Mouse (Mus musculus) hindbrain, embryonic 10.5 days (tissue): Measurements from ENCODE around the gene Mff. TPM values are rescaled to one million over a fixed set of nuclear protein-coding genes. Genes with fewer than 3 reads are reported as not detected.

Experiments used
- DNase-seq: peaks from one replicate; pipeline ENCODE4 v3.0.0-alpha.2; 2017; ENCODE audit warnings: low spot score
- H3K27ac ChIP-seq: fragments of 300-500 bp; sonication (generic); 2 replicates; pipeline ENCODE4 v1.5.1; 2016; ENCODE audit warnings: mild to moderate bottlenecking, moderate library complexity
- H3K27me3 ChIP-seq: fragments of 300-500 bp; sonication (generic); 2 replicates; pipeline ENCODE4 v1.6.1; 2016; ENCODE audit warnings: mild to moderate bottlenecking; ENCODE audit not compliant: poor library complexity, insufficient read depth, severe bottlenecking
- H3K36me3 ChIP-seq: fragments of 300-500 bp; sonication (generic); 2 replicates; pipeline ENCODE4 v1.6.1; 2016; ENCODE audit warnings: mild to moderate bottlenecking, moderate library complexity
- H3K4me1 ChIP-seq: fragments of 300-500 bp; sonication (generic); replicated peaks from 2 replicates; pipeline ENCODE4 v1.6.1; 2016; ENCODE audit warnings: mild to moderate bottlenecking
- H3K4me3 ChIP-seq: fragments of 300-500 bp; sonication (generic); 2 replicates; pipeline ENCODE4 v1.5.1; 2016; ENCODE audit warnings: mild to moderate bottlenecking, moderate library complexity
- H3K9me3 ChIP-seq: fragments of 300-500 bp; sonication (generic); 2 replicates; pipeline ENCODE4 v1.6.1; 2016; ENCODE audit warnings: mild to moderate bottlenecking, moderate library complexity
- WGBS: fragments of 180-500 bp; shearing (Covaris S2); methylation state at CpG from one replicate; pipeline ENCODE4 v1.1.7; 2016; 5-methylcytosine and 5-hydroxymethylcytosine counted together
- polyA plus RNA-seq: library from polyadenylated mRNA; unstranded; fragments of >200 nt; fragmentation: Nextera tagmentation; extraction: Ambion mirVana; gene quantifications from 2 replicates; pipeline ENCODE4 v1.2.1, GENCODE M21; 2016

The Mff gene
- polyA plus RNA-seq, 1 experiment from 2014 or later = 222 TPM

GRCm38 (mm10) chr1:82779388-82779966 lies 54.8 kb downstream of the Mff start:
- no peaks in the 10 kb centered on the region for H3K36me3 ChIP-seq
- no peaks in the 10 kb centered on the region for H3K9me3 ChIP-seq
- DNase-seq = no peak
- no peaks in the 10 kb centered on the region for H3K27me3 ChIP-seq
- no peak overlapping the region for H3K27ac ChIP-seq
- no peak overlapping the region for H3K4me3 ChIP-seq
- 91% methylated on average over 6 of the region's 6 CpGs for WGBS
- H3K4me1 ChIP-seq = no peaks in the 10 kb centered on the region

GRCm38 (mm10) chr1:82783559-82783958 lies 58.9 kb downstream of the Mff start:
- no peak for DNase-seq
- 80% methylated on average over 3 of the region's 3 CpGs for WGBS

DNA sequence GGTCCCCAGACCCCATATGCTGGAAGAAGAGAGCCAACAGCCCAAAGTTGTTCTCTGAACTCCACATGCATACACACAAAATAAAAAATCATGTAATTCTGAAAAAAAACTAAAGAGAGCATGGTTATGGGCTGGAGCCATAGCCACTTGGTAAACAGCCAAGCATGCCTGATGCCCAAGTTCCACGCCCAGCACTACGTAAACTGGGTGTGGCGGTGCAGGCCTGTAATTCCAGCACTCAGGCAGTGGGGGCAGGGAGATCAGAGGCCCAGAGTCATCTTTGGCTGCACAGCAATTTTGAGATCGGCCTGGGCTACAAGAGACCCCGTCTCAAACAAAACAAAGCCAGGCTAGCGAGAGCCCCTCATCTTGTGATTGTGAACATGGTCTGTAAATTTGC lies 60.9 kb downstream of the Mff start:
- Histone ChIP-seq H3K4me1 (no peaks in the 10 kb centered on the region; the same call in 1 of the 2 replicates), H3K4me3 (no peak overlapping the region), H3K27me3 (no peaks in the 10 kb centered on the region), H3K27ac (no peak overlapping the region), H3K9me3 (no peaks in the 10 kb centered on the region), H3K36me3 (no peaks in the 10 kb centered on the region)
- DNase-seq = no peak
- 86% methylated on average over 6 of the region's 6 CpGs for WGBS

More at GRCm38 (mm10) chr1:82783559-82783958, 58.9 kb downstream of the Mff start:
- no peak overlapping the region for H3K4me3 ChIP-seq
- no peaks in the 10 kb centered on the region for H3K27me3 ChIP-seq
- H3K36me3 ChIP-seq = no peaks in the 10 kb centered on the region
- H3K4me1 ChIP-seq = no peaks in the 10 kb centered on the region; the same call in 1 of the 2 replicates
- no peaks in the 10 kb centered on the region for H3K9me3 ChIP-seq
- no peak overlapping the region for H3K27ac ChIP-seq

DNA sequence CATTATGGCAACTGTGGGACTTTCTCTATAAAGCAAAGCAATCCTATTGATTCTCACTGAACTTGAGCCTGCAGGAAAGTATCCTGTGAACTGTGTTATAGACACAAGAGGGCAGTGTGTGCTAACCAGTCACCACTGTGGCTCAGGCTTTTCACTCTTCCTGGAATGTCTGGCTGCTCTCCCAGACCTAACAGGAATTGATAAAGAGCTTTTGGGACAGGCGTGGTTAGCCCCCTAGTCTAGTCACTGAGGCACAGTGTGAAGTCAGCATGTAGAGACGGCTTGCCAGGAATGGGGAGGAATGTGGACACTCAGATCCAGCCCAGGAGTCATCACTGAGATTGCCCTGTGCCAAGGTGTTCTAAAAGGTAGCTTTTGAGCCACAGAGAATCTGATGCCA lies 62.7 kb downstream of the Mff start:
- no peaks in the 10 kb centered on the region; the same call in 1 of the 2 replicates for H3K4me1 ChIP-seq
- H3K4me3 ChIP-seq = no peak overlapping the region
- DNase-seq = peak; percentile 43
- no peaks in the 10 kb centered on the region for H3K27me3 ChIP-seq
- no peaks in the 10 kb centered on the region for H3K36me3 ChIP-seq
- no peak overlapping the region for H3K27ac ChIP-seq
- 10% methylated on average over 2 of the region's 2 CpGs for WGBS
- H3K9me3 ChIP-seq = no peaks in the 10 kb centered on the region

DNA sequence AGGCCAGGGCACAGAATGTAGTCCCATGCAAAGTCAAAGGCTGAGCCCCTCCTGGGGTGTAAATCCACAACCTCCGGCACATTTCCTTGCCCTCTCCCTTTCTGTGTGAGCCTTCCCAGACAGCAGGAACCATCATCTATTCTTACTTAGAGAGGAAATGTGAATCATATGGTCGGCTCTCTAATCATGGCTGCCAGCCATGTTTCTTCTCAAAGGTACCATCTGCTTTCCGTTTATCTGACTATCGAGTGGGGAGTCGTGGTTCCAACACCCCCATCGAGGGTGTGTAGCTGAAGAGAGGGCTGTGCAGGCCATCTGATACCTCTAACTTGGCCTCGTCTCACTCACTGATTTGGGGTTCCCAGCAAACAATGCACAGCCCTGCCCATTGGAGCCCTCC lies 63.4 kb downstream of the Mff start:
- no peaks in the 10 kb centered on the region for H3K36me3 ChIP-seq
- no peak for DNase-seq
- no peaks in the 10 kb centered on the region; the same call in 1 of the 2 replicates for H3K4me1 ChIP-seq
- no peaks in the 10 kb centered on the region for H3K27me3 ChIP-seq
- no peaks in the 10 kb centered on the region for H3K9me3 ChIP-seq
- H3K4me3 ChIP-seq = no peak overlapping the region
- 75% methylated on average over 7 of the region's 7 CpGs for WGBS
- no peak overlapping the region for H3K27ac ChIP-seq

GRCm38 (mm10) chr1:82791105-82791504 lies 66.4 kb downstream of the Mff start:
- Histone ChIP-seq H3K36me3 (no peaks in the 10 kb centered on the region), H3K4me3 (no peak overlapping the region), H3K4me1 (no peaks in the 10 kb centered on the region; the same call in 1 of the 2 replicates), H3K9me3 (no peaks in the 10 kb centered on the region), H3K27me3 (no peaks in the 10 kb centered on the region), H3K27ac (no peak overlapping the region)
- no peak for DNase-seq
- 91% methylated on average over 11 of the region's 11 CpGs for WGBS

- H3K4me1 ChIP-seq = no peaks in the 10 kb centered on the region; the same call in 1 of the 2 replicates
- no peak for DNase-seq
- WGBS = 89% methylated on average over 6 of the region's 6 CpGs
- no peaks in the 10 kb centered on the region for H3K27me3 ChIP-seq
- no peak overlapping the region for H3K4me3 ChIP-seq
- no peaks in the 10 kb centered on the region for H3K9me3 ChIP-seq
- H3K27ac ChIP-seq = no peak overlapping the region
- no peaks in the 10 kb centered on the region for H3K36me3 ChIP-seq
Measured at GRCm38 (mm10) chr1:82792238-82792637, 67.5 kb downstream of the Mff start.

DNA sequence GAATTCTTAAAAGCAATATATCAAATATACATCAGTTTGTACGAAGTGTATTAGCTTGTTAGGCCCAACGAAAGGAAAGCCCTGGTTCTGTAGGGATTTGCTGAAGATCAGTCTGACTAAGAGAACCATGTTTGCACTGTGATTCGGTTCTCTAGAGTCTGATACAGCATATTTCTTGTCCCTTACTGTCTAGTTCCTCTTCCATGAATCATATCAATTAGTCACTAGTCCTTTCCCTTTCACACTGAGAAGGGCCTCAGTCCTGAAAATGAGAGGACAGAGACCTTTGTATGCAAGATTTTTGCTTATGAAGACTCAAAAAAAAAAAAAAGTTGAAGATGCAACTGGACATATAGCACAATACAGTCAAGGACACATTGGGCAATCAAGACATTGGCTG lies 68.4 kb downstream of the Mff start:
- WGBS = 83% methylated on average over 3 of the region's 3 CpGs
- H3K27me3 ChIP-seq = no peaks in the 10 kb centered on the region

DNA sequence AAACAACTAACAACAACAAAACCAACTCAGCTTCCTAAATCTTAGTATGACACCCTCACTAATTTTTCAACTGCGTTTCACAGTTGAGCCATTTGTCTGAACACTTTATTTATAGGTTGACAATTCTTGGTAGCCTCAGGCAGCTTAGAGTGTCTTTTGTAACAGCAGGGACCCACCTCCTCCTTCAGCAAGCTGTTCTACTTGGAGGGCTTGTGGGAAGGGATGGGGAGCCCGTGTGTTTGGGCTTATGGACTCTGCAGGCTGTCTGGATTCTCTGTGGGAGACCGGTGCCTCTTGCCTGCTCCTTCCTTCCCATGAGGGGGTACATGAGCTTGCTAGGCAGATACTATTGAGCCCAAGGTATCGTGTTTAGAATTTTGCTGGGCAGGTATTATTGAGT lies 69.3 kb downstream of the Mff start:
- H3K36me3 ChIP-seq = no peaks in the 10 kb centered on the region
- H3K4me1 ChIP-seq = no peaks in the 10 kb centered on the region
- H3K27ac ChIP-seq = no peak overlapping the region
- no peak overlapping the region for H3K4me3 ChIP-seq
- 57% methylated on average over 4 of the region's 4 CpGs for WGBS
- H3K9me3 ChIP-seq = no peaks in the 10 kb centered on the region
- no peak for DNase-seq
- H3K27me3 ChIP-seq = no peaks in the 10 kb centered on the region

More for the DNA sequence above, 68.4 kb downstream of the Mff start:
- no peaks in the 10 kb centered on the region for H3K4me1 ChIP-seq
- no peak overlapping the region for H3K27ac ChIP-seq
- no peak overlapping the region for H3K4me3 ChIP-seq
- H3K9me3 ChIP-seq = no peaks in the 10 kb centered on the region
- H3K36me3 ChIP-seq = no peaks in the 10 kb centered on the region
- DNase-seq = no peak

GRCm38 (mm10) chr1:82795211-82795610 lies 70.5 kb downstream of the Mff start:
- Histone ChIP-seq H3K27me3 (no peaks in the 10 kb centered on the region), H3K9me3 (no peaks in the 10 kb centered on the region), H3K4me3 (no peak overlapping the region), H3K4me1 (no peaks in the 10 kb centered on the region), H3K27ac (no peak overlapping the region), H3K36me3 (no peaks in the 10 kb centered on the region)
- DNase-seq = no peak
- 85% methylated on average over 2 of the region's 2 CpGs for WGBS

DNA sequence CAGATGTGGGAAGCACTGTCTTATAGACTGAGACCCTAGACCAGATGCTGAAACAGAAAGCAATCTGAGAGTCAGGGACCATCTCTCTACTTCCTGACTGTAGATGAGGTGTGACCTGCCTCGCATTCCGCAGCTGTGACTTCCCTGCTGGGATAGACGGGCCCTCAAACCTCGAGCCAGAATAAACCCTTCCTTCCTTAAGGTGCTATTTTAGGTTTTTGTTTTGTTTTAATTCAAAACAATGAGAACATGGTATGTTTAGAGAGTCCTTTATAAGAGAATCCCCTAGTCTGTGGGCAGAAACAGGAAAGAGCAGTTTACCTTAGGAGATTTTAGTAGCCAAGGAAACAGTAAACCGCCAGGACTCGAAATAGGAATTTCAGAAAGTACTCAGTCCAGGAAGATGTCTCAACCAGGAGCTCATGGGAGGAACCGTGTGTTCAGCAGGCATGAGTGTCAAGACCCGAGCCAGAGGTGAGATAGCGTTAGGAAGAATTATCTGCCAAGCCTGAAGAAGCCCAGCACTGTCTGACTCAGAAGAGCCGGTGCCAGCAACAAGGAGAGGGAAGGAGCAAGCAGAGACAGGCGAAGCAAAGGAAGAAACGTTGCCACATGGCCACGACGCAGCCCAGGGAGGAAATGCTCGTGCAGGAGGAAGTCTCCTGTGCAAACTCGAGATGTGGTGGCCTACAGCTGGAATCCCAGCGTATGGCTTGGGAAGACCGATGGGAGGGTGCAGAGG lies 71.2 kb downstream of the Mff start:
- H3K4me3 ChIP-seq = no peak overlapping the region
- H3K27me3 ChIP-seq = no peaks in the 10 kb centered on the region
- H3K4me1 ChIP-seq = no peaks in the 10 kb centered on the region
- no peaks in the 10 kb centered on the region for H3K9me3 ChIP-seq
- no peaks in the 10 kb centered on the region for H3K36me3 ChIP-seq
- H3K27ac ChIP-seq = no peak overlapping the region
- WGBS = 76% methylated on average over 18 of the region's 18 CpGs
- no peak for DNase-seq

GRCm38 (mm10) chr1:82797088-82797487 lies 72.4 kb downstream of the Mff start:
- DNase-seq = no peak
- H3K4me1 ChIP-seq = no peaks in the 10 kb centered on the region
- no peaks in the 10 kb centered on the region for H3K36me3 ChIP-seq
- H3K9me3 ChIP-seq = no peaks in the 10 kb centered on the region
- no peak overlapping the region for H3K27ac ChIP-seq
- H3K4me3 ChIP-seq = no peak overlapping the region
- 97% methylated on average over 4 of the region's 4 CpGs for WGBS
- no peaks in the 10 kb centered on the region for H3K27me3 ChIP-seq

GRCm38 (mm10) chr1:82798304-82798703 lies 73.6 kb downstream of the Mff start:
- WGBS = 80% methylated on average over 5 of the region's 5 CpGs
- H3K9me3 ChIP-seq = no peaks in the 10 kb centered on the region
- DNase-seq = no peak

More at GRCm38 (mm10) chr1:82798304-82798703, 73.6 kb downstream of the Mff start:
- Histone ChIP-seq H3K4me3 (no peak overlapping the region), H3K4me1 (no peaks in the 10 kb centered on the region), H3K36me3 (no peaks in the 10 kb centered on the region), H3K27ac (no peak overlapping the region), H3K27me3 (no peaks in the 10 kb centered on the region)
